In the genomic region with DNA sequence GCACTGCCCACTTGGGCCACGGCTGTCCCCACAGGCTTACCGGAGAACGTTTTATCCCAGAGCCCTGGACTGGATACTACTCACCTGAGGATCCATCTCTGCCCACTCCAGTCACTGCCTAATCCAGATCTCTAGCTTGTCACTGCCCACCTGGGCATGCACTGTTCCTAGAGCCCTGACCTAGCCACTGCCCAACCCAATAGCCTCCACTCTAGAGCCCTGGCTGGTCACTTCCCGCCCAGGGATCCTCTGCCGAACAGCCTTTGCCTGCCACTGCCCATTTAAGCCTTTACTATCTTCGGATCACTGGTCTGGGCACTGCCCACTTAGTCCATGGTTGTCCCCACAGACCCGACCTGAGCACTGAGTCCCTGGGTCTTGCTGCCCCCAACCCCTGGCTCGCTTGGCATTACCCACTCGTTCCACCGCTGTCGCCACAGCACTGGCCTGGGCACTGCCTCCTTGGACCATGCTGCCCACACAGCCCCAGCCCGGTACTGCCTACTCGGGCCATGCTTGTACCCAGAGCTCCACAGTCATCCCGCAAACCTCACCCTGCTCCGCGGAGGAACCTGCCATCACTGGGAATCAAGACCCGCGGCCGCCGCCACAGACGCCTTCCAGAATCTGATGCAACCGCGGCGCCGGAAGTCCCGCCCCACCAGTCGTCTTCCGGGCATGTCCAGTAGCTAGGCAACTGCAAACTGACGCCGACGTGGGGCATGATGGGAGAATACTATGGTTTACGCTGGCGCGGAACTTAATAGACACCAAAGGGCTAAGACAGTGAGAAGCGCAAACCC, we compare ENCODE assay signal across 1 mouse cellular context.
TF ChIP-seq lines count a peak whose summit lies in the region.

Cars (minus strand) TSS at position 663 of the 803 bp plus-strand sequence.

TF ChIP-seq in CH12.LX, 34 proteins besides CTCF, POLR2A, EP300 and RAD21 (continued from another document):
- TF ChIP-seq CHD2 (IDR thresholded peaks at IDR 0.05; ENCODE audit: low read length), result no peak
- TF ChIP-seq USF1 (IDR thresholded peaks at IDR 0.05; ENCODE audit: low read depth, low read length), result no peak
- no peak for TF ChIP-seq ZC3H11A (IDR thresholded peaks at IDR 0.05; ENCODE audit: low read depth, low read length)
- no peak for TF ChIP-seq BHLHE40 (IDR thresholded peaks at IDR 0.05; ENCODE audit: low read depth, low read length)
- peak; percentile 41; the same call in 1 of the 2 replicates for TF ChIP-seq MEF2A (IDR thresholded peaks at IDR 0.05; ENCODE audit: borderline replicate concordance, low read depth, low read length)
- no peak for TF ChIP-seq JUND (conservative IDR thresholded peaks at IDR 0.05; ENCODE audit: low read depth, low read length)
- TF ChIP-seq KAT2A (IDR thresholded peaks at IDR 0.05; ENCODE audit: insufficient replicate concordance, low read length), result peak; percentile 48; the same call in 1 of the 2 replicates
- 0 out of 2 replicates have a peak, but pooled peaks have one; percentile 43 for TF ChIP-seq TBP (conservative IDR thresholded peaks at IDR 0.05; ENCODE audit: low read depth, low read length)
- peak; percentile 87 for TF ChIP-seq NELFE (IDR thresholded peaks at IDR 0.05; ENCODE audit: low read depth, low read length)
- no peak for TF ChIP-seq ZKSCAN1 (IDR thresholded peaks at IDR 0.05; ENCODE audit: borderline replicate concordance, low read depth, low read length)
- TF ChIP-seq ZNF384 (IDR thresholded peaks at IDR 0.05; ENCODE audit: low read depth, low read length), result no peak
- TF ChIP-seq MAFK (IDR thresholded peaks at IDR 0.05; ENCODE audit: insufficient replicate concordance, low read length), result no peak
- TF ChIP-seq MXI1 (IDR thresholded peaks at IDR 0.05; ENCODE audit: low read depth, low read length), result peak; percentile 97
- TF ChIP-seq MAX (IDR thresholded peaks at IDR 0.05; ENCODE audit: low read length), result peak; percentile 77; the same call in 1 of the 2 replicates
- TF ChIP-seq SMC3 (IDR thresholded peaks at IDR 0.05; ENCODE audit: low read depth, low read length), result no peak
- no peak for TF ChIP-seq RCOR1 (conservative IDR thresholded peaks at IDR 0.05; ENCODE audit: low read depth, low read length)
- peak; percentile 89 for TF ChIP-seq ELF1 (IDR thresholded peaks at IDR 0.05; ENCODE audit: low read depth, low read length)
- no peak for TF ChIP-seq GABPA (IDR thresholded peaks at IDR 0.05; ENCODE audit: insufficient replicate concordance, low read depth, low read length)
- TF ChIP-seq USF2 (conservative IDR thresholded peaks at IDR 0.05; ENCODE audit: low read depth, low read length), result no peak
- peak; percentile 29; the same call in 1 of the 2 replicates for TF ChIP-seq MYC (IDR thresholded peaks at IDR 0.05; ENCODE audit: low read depth, low read length)
- TF ChIP-seq ETS1 (conservative IDR thresholded peaks at IDR 0.05; ENCODE audit: low read depth, low read length), result no peak
TF ChIP-seq in CH12.LX: peak in this region for 16.
